Mouse (Mus musculus) myocyte (in vitro differentiated cells): ENCODE measurements around the gene Ccl6. TPM values are rescaled to one million over a fixed set of nuclear protein-coding genes. Genes with fewer than 3 reads are reported as not detected.

Experiments used
- H3K27me3 ChIP-seq: one replicate; pipeline ENCODE4 v1.6.1; 2011; ENCODE audit not compliant: control insufficient read depth, insufficient read depth, insufficient read length
- H3K36me3 ChIP-seq: one replicate; pipeline ENCODE4 v1.6.1; 2011; ENCODE audit not compliant: control insufficient read depth, insufficient read depth
- H3K4me2 ChIP-seq: one replicate; pipeline ENCODE4 v1.6.1; 2011; ENCODE audit warnings: low read depth, control low read depth
- H3K4me3 ChIP-seq: one replicate; pipeline ENCODE4 v1.5.1; 2011; ENCODE audit warnings: mild to moderate bottlenecking, control low read depth, moderate library complexity
- H3K79me2 ChIP-seq: one replicate; pipeline ENCODE4 v1.6.1; 2011; ENCODE audit not compliant: control insufficient read depth, insufficient read depth
- H3ac ChIP-seq: one replicate; pipeline ENCODE4 v1.6.1; 2011; ENCODE audit not compliant: control insufficient read depth, insufficient read length
- CEBPB ChIP-seq: IDR thresholded peaks from 2 replicates; pipeline ENCODE4 v1.6.1; 2011; ENCODE audit warnings: mild to moderate bottlenecking, moderate library complexity; ENCODE audit not compliant: poor library complexity, insufficient read depth, severe bottlenecking
- E2F4 ChIP-seq: IDR thresholded peaks from one replicate; pipeline ENCODE4 v1.6.1; 2011; ENCODE audit warnings: mild to moderate bottlenecking, control low read depth, moderate library complexity; ENCODE audit not compliant: insufficient read depth
- MAX ChIP-seq: IDR thresholded peaks from one replicate; pipeline ENCODE4 v1.6.1; 2011; ENCODE audit warnings: low read depth, mild to moderate bottlenecking, control low read depth
- MYOD1 ChIP-seq, 3 experiments: IDR thresholded peaks; one replicate each; pipeline ENCODE4 v1.6.1; 2011; ENCODE audit warnings: control low read depth in 2 of 3, low read depth in 2 of 3, mild to moderate bottlenecking in 2 of 3, moderate library complexity in 1 of 3; ENCODE audit not compliant: insufficient read length in 2 of 3, control insufficient read depth in 1 of 3
- MYOG ChIP-seq, 3 experiments: IDR thresholded peaks; one replicate each; pipeline ENCODE4 v1.6.1; 2011; ENCODE audit warnings: control low read depth in 2 of 3, low read depth in 2 of 3, mild to moderate bottlenecking in 2 of 3; ENCODE audit not compliant: insufficient read length in 2 of 3, control insufficient read depth in 1 of 3, insufficient read depth in 1 of 3
- POLR2A ChIP-seq: IDR thresholded peaks from one replicate; pipeline ENCODE4 v1.6.1; 2011; ENCODE audit warnings: low read depth, mild to moderate bottlenecking, control low read depth, moderate library complexity; ENCODE audit not compliant: insufficient read length
- POLR2AphosphoS2 ChIP-seq: IDR thresholded peaks from one replicate; pipeline ENCODE4 v1.6.1; 2011; ENCODE audit warnings: low read depth, control low read depth; ENCODE audit not compliant: insufficient read length
- REST ChIP-seq: IDR thresholded peaks from one replicate; pipeline ENCODE4 v1.6.1; 2011; ENCODE audit warnings: mild to moderate bottlenecking, control low read depth, moderate library complexity; ENCODE audit not compliant: insufficient read depth, insufficient read length
- SRF ChIP-seq: IDR thresholded peaks from one replicate; pipeline ENCODE4 v1.6.1; 2011; ENCODE audit warnings: low read depth; ENCODE audit not compliant: control insufficient read depth, insufficient read length
- TCF12 ChIP-seq: IDR thresholded peaks from one replicate; pipeline ENCODE4 v1.6.1; 2011; ENCODE audit warnings: mild to moderate bottlenecking, control low read depth; ENCODE audit not compliant: poor library complexity, insufficient read depth, severe bottlenecking
- TCF3 ChIP-seq: IDR thresholded peaks from one replicate; pipeline ENCODE4 v1.6.1; 2011; ENCODE audit warnings: low read depth, control low read depth; ENCODE audit not compliant: insufficient read length
- USF1 ChIP-seq: IDR thresholded peaks from one replicate; pipeline ENCODE4 v1.6.1; 2011; ENCODE audit warnings: low read depth, mild to moderate bottlenecking, control low read depth, moderate library complexity
- polyA plus RNA-seq: library from polyadenylated mRNA; unstranded; fragments of >200 nt; fragmentation: generic; extraction: Trizol; gene quantifications from one replicate; pipeline ENCODE4 v1.2.1, GENCODE M21; 2012; ENCODE audit warnings: missing spikeins

The Ccl6 gene
- polyA plus RNA-seq, 1 experiment: 0.04 TPM

GRCm38 (mm10) chr11:83576927-83577555 lies 15.8 kb downstream of the Ccl6 start:
- Histone ChIP-seq H3K79me2 (no peaks in the 10 kb centered on the region), H3K36me3 (no peaks in the 10 kb centered on the region), H3ac (no peak overlapping the region), H3K4me2 (peak overlapping the region; percentile 61), H3K4me3 (no peak overlapping the region), H3K27me3 (no peaks in the 10 kb centered on the region)
- TF ChIP-seq POLR2A: no peak
- no peak for TF ChIP-seq POLR2AphosphoS2
- TF ChIP-seq REST: no peak
- TF ChIP-seq CEBPB: peak; percentile 98

- Histone ChIP-seq H3K4me2 (no peak overlapping the region), H3K79me2 (no peaks in the 10 kb centered on the region)
- TF ChIP-seq CEBPB (no peak), MYOD1 (IDR thresholded peaks at IDR 0.05; ENCODE audit: control insufficient read depth in 1 of 3, insufficient read length in 2 of 3, low read depth in 2 of 3) (no peak), REST (no peak), USF1 (no peak), SRF (no peak), POLR2A (no peak), TCF3 (no peak)
Measured at GRCm38 (mm10) chr11:83572834-83573233, 20.1 kb downstream of the Ccl6 start.

GRCm38 (mm10) chr11:83572223-83572622 lies 20.7 kb downstream of the Ccl6 start:
- Histone ChIP-seq H3K4me2 (no peak overlapping the region), H3ac (no peak overlapping the region), H3K4me3 (no peak overlapping the region), H3K36me3 (no peaks in the 10 kb centered on the region), H3K27me3 (no peaks in the 10 kb centered on the region), H3K79me2 (no peaks in the 10 kb centered on the region)
- TF ChIP-seq MYOD1 (IDR thresholded peaks at IDR 0.05; ENCODE audit: control insufficient read depth in 1 of 3, insufficient read length in 2 of 3, low read depth in 2 of 3): no peak

More at GRCm38 (mm10) chr11:83572834-83573233, 20.1 kb downstream of the Ccl6 start:
- no peak overlapping the region for H3ac ChIP-seq
- no peaks in the 10 kb centered on the region for H3K36me3 ChIP-seq
- no peaks in the 10 kb centered on the region for H3K27me3 ChIP-seq
- no peak overlapping the region for H3K4me3 ChIP-seq

GRCm38 (mm10) chr11:83570189-83570588 lies 22.7 kb downstream of the Ccl6 start:
- no peak overlapping the region for H3ac ChIP-seq
- no peak overlapping the region for H3K4me3 ChIP-seq
- H3K27me3 ChIP-seq: no peaks in the 10 kb centered on the region
- no peak overlapping the region for H3K4me2 ChIP-seq
- no peaks in the 10 kb centered on the region for H3K79me2 ChIP-seq
- no peak for TF ChIP-seq CEBPB
- no peak for TF ChIP-seq POLR2A
- TF ChIP-seq TCF3: no peak
- no peak for TF ChIP-seq REST
- TF ChIP-seq TCF12: no peak
- TF ChIP-seq MAX: no peak
- no peak for TF ChIP-seq SRF
- TF ChIP-seq USF1: no peak
- TF ChIP-seq MYOD1 (IDR thresholded peaks at IDR 0.05; ENCODE audit: control insufficient read depth in 1 of 3, insufficient read length in 2 of 3, low read depth in 2 of 3): no peak
- no peak for TF ChIP-seq E2F4
- no peak for TF ChIP-seq POLR2AphosphoS2
- TF ChIP-seq MYOG (IDR thresholded peaks at IDR 0.05; ENCODE audit: control insufficient read depth in 1 of 3, insufficient read depth in 1 of 3, insufficient read length in 2 of 3, low read depth in 2 of 3): no peak
- no peaks in the 10 kb centered on the region for H3K36me3 ChIP-seq

GRCm38 (mm10) chr11:83569249-83569648 lies 23.6 kb downstream of the Ccl6 start:
- no peaks in the 10 kb centered on the region for H3K36me3 ChIP-seq
- no peak overlapping the region for H3ac ChIP-seq
- H3K79me2 ChIP-seq: no peaks in the 10 kb centered on the region
- TF ChIP-seq REST: no peak
- TF ChIP-seq MYOD1 (IDR thresholded peaks at IDR 0.05; ENCODE audit: control insufficient read depth in 1 of 3, insufficient read length in 2 of 3, low read depth in 2 of 3): no peak
- no peak for TF ChIP-seq E2F4
- no peak for TF ChIP-seq SRF
- no peak for TF ChIP-seq TCF3
- TF ChIP-seq MYOG (IDR thresholded peaks at IDR 0.05; ENCODE audit: control insufficient read depth in 1 of 3, insufficient read depth in 1 of 3, insufficient read length in 2 of 3, low read depth in 2 of 3): no peak
- TF ChIP-seq POLR2AphosphoS2: no peak
- no peak for TF ChIP-seq MAX
- TF ChIP-seq USF1: no peak
- TF ChIP-seq TCF12: no peak
- no peak for TF ChIP-seq CEBPB
- TF ChIP-seq POLR2A: no peak
- H3K27me3 ChIP-seq: no peaks in the 10 kb centered on the region
- H3K4me3 ChIP-seq: no peak overlapping the region
- H3K4me2 ChIP-seq: no peak overlapping the region

- TF ChIP-seq CEBPB (no peak), MYOD1 (IDR thresholded peaks at IDR 0.05; ENCODE audit: control insufficient read depth in 1 of 3, insufficient read length in 2 of 3, low read depth in 2 of 3) (no peak), REST (no peak), E2F4 (no peak), MAX (no peak), SRF (no peak), USF1 (no peak), TCF3 (no peak), MYOG (IDR thresholded peaks at IDR 0.05; ENCODE audit: control insufficient read depth in 1 of 3, insufficient read depth in 1 of 3, insufficient read length in 2 of 3, low read depth in 2 of 3) (no peak), POLR2AphosphoS2 (no peak), TCF12 (no peak), POLR2A (no peak)
- no peaks in the 10 kb centered on the region for H3K27me3 ChIP-seq
- no peaks in the 10 kb centered on the region for H3K36me3 ChIP-seq
- H3K4me3 ChIP-seq: no peak overlapping the region
- no peak overlapping the region for H3ac ChIP-seq
- H3K79me2 ChIP-seq: no peaks in the 10 kb centered on the region
- no peak overlapping the region for H3K4me2 ChIP-seq
Measured at GRCm38 (mm10) chr11:83568786-83569185, 24.1 kb downstream of the Ccl6 start.
